Mouse (Mus musculus) right cerebral cortex, adult 18-20 months (tissue): ENCODE data around the gene Btg4.

Source experiments
- DNase-seq: peaks from one replicate; pipeline ENCODE4 v3.0.0; 2022; ENCODE audit warnings: mixed read lengths

Gene Btg4

GRCm38 (mm10) chr9:51060601-51061000, at the start of gene Btg4:
TSS of gene Btg4 (plus strand) at chr9:51060901.
- DNase-seq, result no peak

- DNase-seq, result no peak
Observed at GRCm38 (mm10) chr9:51013644-51014043, 47.1 kb upstream of the Btg4 start.

- DNase-seq, result no peak
Observed at GRCm38 (mm10) chr9:51015732-51016131, 45.0 kb upstream of the Btg4 start.

GRCm38 (mm10) chr9:51019670-51020069, 41.0 kb upstream of the Btg4 start:
- no peak for DNase-seq

GRCm38 (mm10) chr9:51020351-51020750, 40.4 kb upstream of the Btg4 start:
- no peak for DNase-seq

GRCm38 (mm10) chr9:51021123-51021795, 39.4 kb upstream of the Btg4 start:
- no peak for DNase-seq

- no peak for DNase-seq
Observed at GRCm38 (mm10) chr9:51026952-51027351, 33.7 kb upstream of the Btg4 start.

GRCm38 (mm10) chr9:51030147-51030546, 30.6 kb upstream of the Btg4 start:
- DNase-seq, result no peak

GRCm38 (mm10) chr9:51031603-51032002, 29.1 kb upstream of the Btg4 start:
- no peak for DNase-seq

- DNase-seq, result no peak
Observed at GRCm38 (mm10) chr9:51032291-51032690, 28.4 kb upstream of the Btg4 start.

- no peak for DNase-seq
Observed at GRCm38 (mm10) chr9:51032785-51033529, 27.7 kb upstream of the Btg4 start.

GRCm38 (mm10) chr9:51041491-51041980, 19.2 kb upstream of the Btg4 start:
- DNase-seq, result no peak

- no peak for DNase-seq
Observed at GRCm38 (mm10) chr9:51042136-51042535, 18.6 kb upstream of the Btg4 start.

GRCm38 (mm10) chr9:51052180-51052579, 8.5 kb upstream of the Btg4 start:
- no peak for DNase-seq

GRCm38 (mm10) chr9:51056360-51057324, 4.1 kb upstream of the Btg4 start:
- no peak for DNase-seq

GRCm38 (mm10) chr9:51058951-51059521, 1.7 kb upstream of the Btg4 start:
- peak; percentile 65 for DNase-seq

- no peak for DNase-seq
Observed at GRCm38 (mm10) chr9:51068202-51068601, 7.5 kb downstream of the Btg4 start.

- DNase-seq, result no peak
Observed at GRCm38 (mm10) chr9:51070801-51071200, 10.1 kb downstream of the Btg4 start.

- DNase-seq, result no peak
Observed at GRCm38 (mm10) chr9:51075780-51076179, 15.1 kb downstream of the Btg4 start.

- DNase-seq, result no peak
Observed at GRCm38 (mm10) chr9:51076300-51076978, 15.7 kb downstream of the Btg4 start.

- DNase-seq, result peak; percentile 23
Observed at GRCm38 (mm10) chr9:51076979-51077315, 16.2 kb downstream of the Btg4 start, which contains the start of gene Layn. TSS of gene Layn (minus strand) at chr9:51077094.

GRCm38 (mm10) chr9:51081614-51082013, 20.9 kb downstream of the Btg4 start:
- DNase-seq, result no peak
